Mouse (Mus musculus) embryonic facial prominence, embryonic 12.5 days (tissue): ENCODE results near the gene Nhej1. TPM values are rescaled to one million over a fixed set of nuclear protein-coding genes. Genes with fewer than 3 reads are reported as not detected.

ENCODE experiments used
- ATAC-seq: fragments of 200-750 bp; cut with Nextera tagmentation; 2 replicates; pipeline ENCODE4 v1.8.0; 2017; ENCODE audit not compliant: insufficient number of reproducible peaks, insufficient read depth, low FRiP score, low TSS enrichment
- H3K27ac ChIP-seq: fragments of 300-500 bp; sonication (generic); 2 replicates; pipeline ENCODE4 v1.5.1; 2016; ENCODE audit warnings: mild to moderate bottlenecking
- H3K27me3 ChIP-seq: fragments of 300-500 bp; sonication (generic); 2 replicates; pipeline ENCODE4 v1.6.1; 2016; ENCODE audit warnings: mild to moderate bottlenecking, moderate library complexity
- H3K36me3 ChIP-seq: fragments of 300-500 bp; sonication (generic); 2 replicates; pipeline ENCODE4 v1.6.1; 2016; ENCODE audit warnings: mild to moderate bottlenecking
- H3K4me1 ChIP-seq: fragments of 300-500 bp; sonication (generic); 2 replicates; pipeline ENCODE4 v1.6.1; 2016
- H3K4me2 ChIP-seq: fragments of 300-500 bp; sonication (generic); replicated peaks from 2 replicates; pipeline ENCODE4 v1.6.1; 2016; ENCODE audit warnings: mild to moderate bottlenecking, moderate library complexity
- H3K4me3 ChIP-seq: fragments of 300-500 bp; sonication (generic); 2 replicates; pipeline ENCODE4 v1.5.1; 2016; ENCODE audit warnings: mild to moderate bottlenecking
- H3K9ac ChIP-seq: fragments of 300-500 bp; sonication (generic); 2 replicates; pipeline ENCODE4 v1.6.1; 2016; ENCODE audit warnings: mild to moderate bottlenecking, moderate library complexity
- H3K9me3 ChIP-seq: fragments of 300-500 bp; sonication (generic); 2 replicates; pipeline ENCODE4 v1.6.1; 2016; ENCODE audit warnings: mild to moderate bottlenecking, moderate library complexity
- WGBS: fragments of 180-500 bp; shearing (Covaris S2); methylation state at CpG from one replicate; pipeline ENCODE4 v1.1.7; 2016; 5-methylcytosine and 5-hydroxymethylcytosine counted together
- polyA plus RNA-seq: library from polyadenylated mRNA; unstranded; fragments of >200 nt; fragmentation: Nextera tagmentation; extraction: Ambion mirVana; gene quantifications from 2 replicates; pipeline ENCODE4 v1.2.1, GENCODE M21; 2016

Nhej1 gene
- polyA plus RNA-seq, 1 experiment from 2014 or later, result 11.3 TPM

DNA sequence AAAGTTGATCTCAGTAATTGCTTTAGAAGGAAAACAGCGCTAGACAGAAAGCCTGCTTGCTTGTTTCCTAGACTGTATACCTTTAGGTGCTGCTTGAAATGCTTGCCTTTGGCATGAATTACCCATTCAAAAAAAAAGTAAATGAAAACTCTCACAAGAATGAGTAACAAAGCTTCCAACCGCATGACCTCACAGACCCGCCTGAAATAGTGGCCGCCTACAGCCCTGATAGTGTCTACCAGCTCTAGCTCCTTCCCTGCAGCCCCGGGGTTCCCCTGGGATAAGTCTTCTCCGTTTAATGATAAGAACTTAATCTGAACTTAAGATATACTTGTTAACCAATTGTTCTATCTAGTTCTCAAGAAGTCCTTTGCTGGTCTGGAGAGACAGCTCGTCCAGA lies 73.6 kb downstream of the Nhej1 start:
- Histone ChIP-seq H3K27me3 (no peaks in the 10 kb centered on the region), H3K4me1 (no peaks in the 10 kb centered on the region), H3K4me3 (no peak overlapping the region), H3K9me3 (no peaks in the 10 kb centered on the region), H3K27ac (no peak overlapping the region), H3K36me3 (no peaks in the 10 kb centered on the region), H3K9ac (no peak overlapping the region), H3K4me2 (no peak overlapping the region)
- ATAC-seq, result no peak
- 76% methylated on average over 7 of the region's 7 CpGs for WGBS

DNA sequence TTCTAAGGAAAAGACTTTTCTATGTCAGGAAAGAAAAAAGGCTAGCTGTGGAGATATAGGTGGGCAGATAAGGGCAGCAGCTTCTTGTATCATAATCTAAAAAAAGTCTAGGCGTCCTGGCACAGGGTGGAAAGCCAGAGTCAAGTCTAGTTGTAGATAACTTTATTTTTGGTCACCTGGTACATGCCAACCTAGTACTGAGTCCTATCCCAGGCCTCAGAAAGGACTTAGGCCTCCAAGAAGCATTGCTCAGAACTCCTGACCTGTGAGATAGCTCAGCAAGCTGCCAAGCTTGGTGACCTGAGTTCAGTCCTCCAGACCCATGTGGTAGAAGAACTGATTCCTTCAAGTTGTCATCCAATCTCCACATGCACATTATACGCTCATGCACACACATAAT lies 76.4 kb downstream of the Nhej1 start:
- Histone ChIP-seq H3K9me3 (no peaks in the 10 kb centered on the region), H3K4me3 (no peak overlapping the region), H3K27me3 (no peaks in the 10 kb centered on the region), H3K4me1 (no peaks in the 10 kb centered on the region), H3K4me2 (no peak overlapping the region), H3K27ac (no peak overlapping the region), H3K9ac (no peak overlapping the region), H3K36me3 (no peaks in the 10 kb centered on the region)
- 83% methylated on average over 2 of the region's 2 CpGs for WGBS
- ATAC-seq, result no peak

DNA sequence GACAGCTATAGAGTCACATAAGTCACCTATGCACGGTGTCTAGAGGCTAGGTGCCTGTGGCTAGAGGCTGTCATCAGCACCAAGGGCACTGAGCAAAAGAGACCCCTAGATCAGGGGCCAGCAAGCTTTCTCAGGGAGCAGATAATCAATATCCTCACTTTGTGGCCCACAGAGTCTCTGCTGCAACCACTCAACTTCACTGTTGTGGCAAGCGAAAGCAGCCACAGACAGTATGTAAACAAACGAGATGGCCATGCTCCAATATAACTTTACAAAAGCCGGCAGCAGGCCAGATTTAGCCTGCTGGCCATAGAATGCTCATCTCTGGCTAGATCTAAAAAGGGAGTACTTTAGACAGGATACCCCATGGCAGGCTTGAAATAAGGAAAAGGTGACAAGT lies 77.0 kb downstream of the Nhej1 start:
- ATAC-seq, result no peak
- H3K4me1 ChIP-seq, result no peaks in the 10 kb centered on the region
- H3K4me2 ChIP-seq, result no peak overlapping the region
- H3K4me3 ChIP-seq, result no peak overlapping the region
- H3K9ac ChIP-seq, result no peak overlapping the region
- no peaks in the 10 kb centered on the region for H3K36me3 ChIP-seq
- no peaks in the 10 kb centered on the region for H3K27me3 ChIP-seq
- WGBS, result 79% methylated on average over 4 of the region's 4 CpGs
- H3K9me3 ChIP-seq, result no peaks in the 10 kb centered on the region
- no peak overlapping the region for H3K27ac ChIP-seq

DNA sequence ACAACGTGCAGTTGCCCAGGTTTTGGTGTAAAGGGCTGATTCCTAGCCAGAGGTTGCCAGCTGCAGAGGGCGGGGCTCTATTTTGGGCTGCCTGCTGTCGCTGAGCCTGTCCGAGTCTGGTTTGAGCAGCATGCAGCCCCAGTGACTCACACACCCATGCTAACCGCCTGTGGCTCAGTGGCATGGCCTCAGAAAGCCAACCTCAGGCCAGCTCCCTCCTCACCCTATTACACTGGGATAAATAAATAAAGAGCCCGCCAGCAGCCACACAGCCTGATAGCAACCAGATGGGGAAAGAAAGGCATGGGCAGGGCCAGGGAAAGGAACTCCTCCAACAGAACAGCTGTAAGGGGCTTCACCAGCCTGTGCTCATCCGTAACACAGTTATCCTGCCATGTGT lies 84.6 kb downstream of the Nhej1 start:
- peak overlapping the region; percentile 36; the same call in 1 of the 2 replicates for H3K27ac ChIP-seq
- no peak overlapping the region for H3K9ac ChIP-seq
- H3K4me1 ChIP-seq, result peaks cover 9% of the 10 kb centered on the region
- ATAC-seq, result no peak
- no peak overlapping the region for H3K4me3 ChIP-seq
- WGBS, result 26% methylated on average over 7 of the region's 7 CpGs
- H3K27me3 ChIP-seq, result no peaks in the 10 kb centered on the region
- H3K4me2 ChIP-seq, result no peak overlapping the region
- no peaks in the 10 kb centered on the region for H3K36me3 ChIP-seq
- no peaks in the 10 kb centered on the region for H3K9me3 ChIP-seq

DNA sequence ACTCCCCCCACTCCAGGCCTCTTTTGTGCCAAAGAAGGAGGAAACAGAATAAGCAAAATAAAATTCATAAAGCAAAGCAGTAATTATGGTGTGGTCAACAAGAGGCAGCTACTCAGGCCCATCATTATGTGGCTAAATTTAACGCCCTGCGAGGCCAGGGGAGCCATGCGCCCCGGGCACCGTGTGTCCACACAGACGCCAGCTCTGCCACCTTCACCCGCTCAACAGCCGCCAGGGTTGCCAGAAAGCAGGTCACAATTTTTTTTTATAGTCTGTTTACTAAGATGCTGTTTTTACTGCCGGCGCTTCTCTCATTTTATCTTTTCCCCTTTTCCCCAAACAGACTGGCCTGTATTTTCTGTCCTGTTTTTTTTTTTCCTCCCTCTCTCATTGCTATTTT lies 93.0 kb downstream of the Nhej1 start:
- Histone ChIP-seq H3K4me3 (no peak overlapping the region), H3K4me2 (no peak overlapping the region), H3K27me3 (no peaks in the 10 kb centered on the region), H3K9me3 (no peaks in the 10 kb centered on the region), H3K36me3 (no peaks in the 10 kb centered on the region), H3K4me1 (no peaks in the 10 kb centered on the region), H3K27ac (no peak overlapping the region), H3K9ac (no peak overlapping the region)
- ATAC-seq, result no peak
- WGBS, result 90% methylated on average over 10 of the region's 10 CpGs

DNA sequence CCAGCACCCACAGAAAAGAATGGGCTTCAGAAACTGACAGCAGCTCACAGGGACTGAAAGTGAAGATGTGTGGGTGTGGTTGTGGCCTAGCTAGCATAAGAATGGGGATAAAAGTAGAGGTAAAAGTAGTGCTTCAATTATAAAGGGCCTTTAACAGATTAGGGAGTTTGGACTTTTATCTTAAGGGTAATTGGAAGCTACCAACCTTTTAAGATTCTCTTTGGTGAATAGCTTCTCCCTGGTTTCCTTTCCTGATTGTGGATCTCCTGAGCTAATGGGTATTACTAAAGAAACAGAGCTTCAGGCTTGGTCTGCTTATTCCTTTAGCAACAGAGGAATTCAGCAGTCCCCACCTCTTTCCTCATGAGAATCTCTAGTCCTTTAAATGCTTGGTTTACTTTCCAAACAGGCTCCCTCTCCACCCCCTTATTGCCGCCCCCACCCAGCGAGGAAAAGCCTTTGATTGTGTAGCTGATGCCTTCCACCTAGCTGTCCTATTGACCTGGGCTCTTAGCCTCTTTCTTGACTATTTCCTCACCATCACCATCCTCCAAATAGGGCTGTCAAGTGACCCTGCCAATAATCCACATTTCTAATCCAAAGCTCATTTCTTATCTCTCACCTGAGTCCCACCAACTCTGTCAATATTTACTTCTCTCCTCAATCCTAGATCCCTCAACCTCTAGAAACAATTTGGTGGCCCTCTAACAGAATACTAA lies 97.8 kb downstream of the Nhej1 start:
- Histone ChIP-seq H3K9ac (no peak overlapping the region), H3K27ac (no peak overlapping the region), H3K9me3 (no peaks in the 10 kb centered on the region), H3K36me3 (no peaks in the 10 kb centered on the region), H3K4me2 (no peak overlapping the region), H3K4me1 (no peaks in the 10 kb centered on the region), H3K4me3 (no peak overlapping the region), H3K27me3 (no peaks in the 10 kb centered on the region)
- ATAC-seq, result no peak
- 64% methylated on average over 2 of the region's 2 CpGs for WGBS

DNA sequence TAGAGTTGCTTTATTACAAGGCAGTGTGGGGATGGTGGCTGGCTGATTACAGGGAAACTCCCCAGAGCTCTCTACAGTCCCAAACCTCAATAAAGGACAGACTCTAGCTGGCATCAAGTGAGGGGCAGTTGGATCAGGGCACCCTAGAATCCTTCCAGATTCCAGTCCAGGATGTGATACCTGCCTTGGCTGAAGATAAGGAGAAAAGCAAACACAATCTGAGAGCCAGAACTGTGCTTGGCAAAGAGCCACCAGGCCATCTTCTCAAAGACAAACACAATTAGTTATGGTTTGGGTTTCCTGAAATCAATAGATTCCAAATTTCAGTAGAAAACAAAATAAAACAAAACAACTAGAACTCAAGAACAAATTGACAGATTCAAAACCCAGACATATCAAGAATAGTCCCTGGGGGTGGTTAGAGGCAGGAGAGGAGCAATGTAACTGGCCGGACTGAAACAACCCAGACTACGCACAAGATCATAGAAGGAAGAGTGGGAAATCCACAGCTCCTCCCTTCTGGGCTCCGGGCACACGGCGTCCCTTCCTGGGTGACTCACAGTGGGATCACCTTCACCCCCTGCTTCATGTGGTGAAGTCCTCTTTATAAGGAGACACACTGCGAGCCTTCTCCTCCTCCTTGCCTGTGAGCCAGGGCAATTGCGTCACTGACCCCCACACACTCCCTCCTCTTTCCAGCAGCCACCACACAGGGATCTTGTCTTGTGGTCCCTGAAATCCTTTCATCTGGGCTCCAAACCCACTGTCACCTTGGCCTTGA lies 100.4 kb downstream of the Nhej1 start:
- Histone ChIP-seq H3K27ac (no peak overlapping the region), H3K9ac (no peak overlapping the region), H3K4me1 (no peaks in the 10 kb centered on the region), H3K9me3 (no peaks in the 10 kb centered on the region), H3K36me3 (no peaks in the 10 kb centered on the region), H3K4me3 (no peak overlapping the region), H3K27me3 (no peaks in the 10 kb centered on the region), H3K4me2 (no peak overlapping the region)
- no peak for ATAC-seq
- WGBS, result 74% methylated on average over 7 of the region's 7 CpGs

DNA sequence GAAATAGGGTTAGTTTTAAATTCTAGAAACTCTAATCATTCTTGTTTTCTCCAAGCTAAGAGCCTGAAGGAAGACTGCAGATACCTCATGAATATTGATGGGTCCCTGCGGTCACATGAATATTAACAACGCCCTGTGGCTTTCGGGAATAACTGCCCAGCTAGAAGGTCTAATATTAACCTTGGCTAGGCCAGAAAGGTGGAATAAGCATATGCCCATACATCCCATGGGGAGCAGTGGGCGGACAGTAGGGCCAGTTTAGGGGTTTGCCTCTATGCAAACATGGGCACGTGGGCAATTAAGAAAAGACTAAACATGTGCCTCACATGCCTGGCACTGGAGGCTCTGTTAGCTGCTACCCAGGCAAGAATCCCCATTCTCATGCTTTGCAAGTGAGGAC lies 102.8 kb downstream of the Nhej1 start:
- H3K4me1 ChIP-seq, result no peaks in the 10 kb centered on the region
- H3K4me3 ChIP-seq, result no peak overlapping the region
- no peak overlapping the region for H3K27ac ChIP-seq
- ATAC-seq, result no peak
- WGBS, result 68% methylated on average over 5 of the region's 5 CpGs
- no peaks in the 10 kb centered on the region for H3K27me3 ChIP-seq
- no peak overlapping the region for H3K9ac ChIP-seq
- H3K9me3 ChIP-seq, result no peaks in the 10 kb centered on the region
- H3K36me3 ChIP-seq, result no peaks in the 10 kb centered on the region
- H3K4me2 ChIP-seq, result no peak overlapping the region

GRCm38 (mm10) chr1:75016846-75017245 lies 108.2 kb downstream of the Nhej1 start:
- Histone ChIP-seq H3K27me3 (no peaks in the 10 kb centered on the region), H3K27ac (no peak overlapping the region), H3K36me3 (no peaks in the 10 kb centered on the region), H3K9me3 (no peaks in the 10 kb centered on the region), H3K4me3 (no peak overlapping the region), H3K4me2 (no peak overlapping the region), H3K4me1 (peaks cover 11% of the 10 kb centered on the region), H3K9ac (no peak overlapping the region)
- 5% methylated on average over 6 of the region's 6 CpGs for WGBS
- no peak for ATAC-seq

DNA sequence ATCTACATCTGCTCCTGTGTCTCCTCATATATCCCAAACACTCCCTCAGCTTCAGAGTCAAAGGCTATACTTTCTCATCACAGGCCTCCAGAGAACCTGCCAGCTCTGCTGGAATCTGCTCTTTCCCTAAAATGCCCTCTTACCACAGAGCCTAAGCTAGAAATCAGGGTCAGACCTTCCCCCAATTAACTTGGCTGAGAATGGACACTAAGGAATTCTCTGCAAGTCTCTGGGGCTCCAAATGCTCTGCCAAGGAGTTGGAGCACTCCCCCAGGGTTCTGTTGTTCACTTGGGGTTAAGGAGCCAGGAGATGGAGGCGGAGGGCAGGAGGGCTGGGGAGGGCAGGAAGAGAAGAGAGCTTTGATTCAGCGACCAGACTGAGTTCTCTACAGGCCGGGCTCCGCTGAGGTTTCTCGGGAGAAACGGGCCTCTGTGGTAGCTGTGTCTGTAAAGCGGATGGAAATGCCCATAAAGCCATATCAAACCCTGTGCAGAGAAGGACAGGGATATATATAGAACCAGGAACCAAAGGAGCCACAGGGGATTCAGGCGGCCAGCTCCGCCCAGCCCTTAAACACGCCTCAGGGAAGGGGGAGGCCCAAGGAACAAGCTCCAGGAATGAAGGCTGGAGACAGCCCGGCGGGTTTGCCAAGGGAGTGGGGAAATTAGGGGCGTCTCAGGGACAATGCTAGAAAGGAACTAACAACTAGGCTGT lies 109.3 kb downstream of the Nhej1 start:
- Histone ChIP-seq H3K36me3 (no peaks in the 10 kb centered on the region), H3K9ac (no peak overlapping the region), H3K27me3 (no peaks in the 10 kb centered on the region), H3K4me3 (no peak overlapping the region), H3K9me3 (no peaks in the 10 kb centered on the region), H3K4me2 (no peak overlapping the region), H3K4me1 (peaks cover 11% of the 10 kb centered on the region), H3K27ac (no peak overlapping the region)
- whole genome bisulfite sequencing, result 14% methylated on average over 13 of the region's 13 CpGs
- no peak for ATAC-seq

DNA sequence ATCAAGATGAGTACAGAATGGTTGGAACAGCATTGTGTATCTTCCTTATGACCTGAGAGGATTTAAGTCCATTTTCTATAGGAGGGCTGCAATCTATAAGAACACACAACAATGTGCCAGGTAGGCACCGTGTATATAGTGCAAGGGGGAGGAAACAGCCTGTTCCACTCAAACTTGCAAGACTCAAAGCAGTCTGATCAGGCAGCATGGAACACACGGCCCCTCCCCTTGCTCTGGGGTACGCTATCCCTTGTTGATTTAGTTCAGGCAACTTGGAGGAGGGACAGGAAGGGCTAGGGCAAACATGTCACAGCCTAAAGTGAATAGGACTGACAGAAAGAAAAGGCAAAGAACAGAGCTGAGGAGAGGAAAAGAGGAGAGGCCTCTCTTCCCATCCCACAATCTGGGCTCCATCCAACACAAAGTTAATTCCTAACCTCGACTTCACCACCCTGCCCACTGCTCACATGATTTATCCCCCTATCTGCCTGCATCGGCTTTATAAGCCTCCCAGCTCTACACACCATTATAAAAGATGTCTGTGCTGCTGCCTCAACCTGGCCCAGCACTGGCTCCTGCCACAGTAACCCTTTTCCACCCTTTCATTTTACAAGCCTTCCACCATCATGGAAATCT lies 110.7 kb downstream of the Nhej1 start:
- Histone ChIP-seq H3K4me1 (peaks cover 11% of the 10 kb centered on the region), H3K27ac (no peak overlapping the region), H3K9ac (no peak overlapping the region), H3K27me3 (no peaks in the 10 kb centered on the region), H3K36me3 (no peaks in the 10 kb centered on the region), H3K4me2 (no peak overlapping the region), H3K4me3 (no peak overlapping the region), H3K9me3 (no peaks in the 10 kb centered on the region)
- WGBS, result 30% methylated on average over 5 of the region's 5 CpGs
- no peak for ATAC-seq
